Mouse (Mus musculus) embryonic facial prominence, embryonic 13.5 days (tissue): ENCODE measurements around the gene Ptprr. TPM values are rescaled to one million over a fixed set of nuclear protein-coding genes. Genes with fewer than 3 reads are reported as not detected.

Source experiments
- ATAC-seq: fragments of 200-750 bp; cut with Nextera tagmentation; 2 replicates; pipeline ENCODE4 v1.8.0; 2017; ENCODE audit warnings: low read depth; ENCODE audit not compliant: insufficient number of reproducible peaks, insufficient read depth, low FRiP score, low TSS enrichment
- H3K27ac ChIP-seq: fragments of 300-500 bp; sonication (generic); 2 replicates; pipeline ENCODE4 v1.5.1; 2015; ENCODE audit warnings: moderate library complexity, mild to moderate bottlenecking, inconsistent platforms
- H3K27me3 ChIP-seq: fragments of 300-500 bp; sonication (generic); 2 replicates; pipeline ENCODE4 v1.6.1; 2015; ENCODE audit warnings: mild to moderate bottlenecking, inconsistent platforms
- H3K36me3 ChIP-seq: fragments of 300-500 bp; sonication (generic); 2 replicates; pipeline ENCODE4 v1.6.1; 2015; ENCODE audit warnings: mild to moderate bottlenecking, inconsistent platforms
- H3K4me1 ChIP-seq: fragments of 300-500 bp; sonication (generic); 2 replicates; pipeline ENCODE4 v1.6.1; 2015; ENCODE audit warnings: inconsistent platforms
- H3K4me2 ChIP-seq: fragments of 300-500 bp; sonication (generic); 2 replicates; pipeline ENCODE4 v1.6.1; 2015; ENCODE audit warnings: moderate library complexity, mild to moderate bottlenecking, inconsistent platforms
- H3K4me3 ChIP-seq: fragments of 300-500 bp; sonication (generic); 2 replicates; pipeline ENCODE4 v1.5.1; 2015; ENCODE audit warnings: mild to moderate bottlenecking, inconsistent platforms
- H3K9ac ChIP-seq: fragments of 300-500 bp; sonication (generic); 2 replicates; pipeline ENCODE4 v1.6.1; 2015; ENCODE audit warnings: mild to moderate bottlenecking, inconsistent platforms
- H3K9me3 ChIP-seq: fragments of 300-500 bp; sonication (generic); 2 replicates; pipeline ENCODE4 v1.6.1; 2016; ENCODE audit warnings: inconsistent platforms
- WGBS: fragments of 180-500 bp; shearing (Covaris S2); methylation state at CpG from one replicate; pipeline ENCODE4 v1.1.7; 2015; ENCODE audit warnings: mixed read lengths; 5-methylcytosine and 5-hydroxymethylcytosine counted together
- polyA plus RNA-seq: library from polyadenylated mRNA; unstranded; fragments of >200 nt; fragmentation: Nextera tagmentation; extraction: Ambion mirVana; gene quantifications from 2 replicates; pipeline ENCODE4 v1.2.1, GENCODE M21; 2015

The Ptprr gene
- polyA plus RNA-seq, 1 experiment from 2014 or later, result 2.1 TPM

DNA sequence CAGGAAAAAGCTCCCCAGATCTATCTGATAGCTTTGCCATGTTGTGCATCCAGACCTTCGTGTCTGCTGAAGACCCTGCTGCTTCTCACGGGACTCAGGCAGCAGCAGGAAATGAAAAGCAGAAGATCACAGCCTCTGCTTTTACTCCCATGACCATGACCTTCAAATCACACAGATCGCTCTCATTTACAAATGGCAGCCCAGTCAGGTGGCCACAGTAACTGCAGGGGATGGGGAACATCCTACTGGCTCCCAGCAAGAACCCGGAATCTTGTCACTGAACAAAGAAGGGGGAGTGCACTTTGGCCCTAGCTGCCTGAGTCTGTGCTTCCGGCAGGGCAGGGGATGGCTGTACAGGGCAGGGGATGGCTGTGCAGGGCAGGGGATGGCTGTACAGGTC lies 217.3 kb downstream of the Ptprr start:
- Histone ChIP-seq H3K9ac (no peak overlapping the region), H3K36me3 (no peaks in the 10 kb centered on the region), H3K27ac (no peak overlapping the region), H3K9me3 (no peaks in the 10 kb centered on the region), H3K4me1 (no peaks in the 10 kb centered on the region), H3K4me2 (no peak overlapping the region), H3K27me3 (no peaks in the 10 kb centered on the region), H3K4me3 (no peak overlapping the region)
- WGBS, result 58% methylated on average over 5 of the region's 5 CpGs
- ATAC-seq, result no peak

DNA sequence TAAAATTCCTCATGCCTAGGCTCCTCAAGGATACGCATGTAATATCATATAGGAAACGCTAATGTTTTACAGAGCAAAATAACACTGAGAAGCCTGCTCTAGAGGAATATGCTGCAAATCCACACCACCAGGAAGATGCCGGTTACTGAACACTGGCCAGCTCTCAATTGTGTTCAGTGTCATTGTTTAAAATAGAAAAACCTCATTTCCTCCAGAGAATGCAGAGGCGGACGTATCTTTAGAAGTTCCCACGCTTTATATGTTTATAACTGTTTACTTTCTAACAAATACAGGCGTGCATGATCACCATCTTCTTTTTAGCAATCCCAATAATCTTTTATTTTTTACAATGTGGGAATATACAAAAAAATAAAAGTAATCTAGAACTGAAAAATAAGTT lies 224.2 kb downstream of the Ptprr start:
- H3K27ac ChIP-seq, result no peak overlapping the region
- no peak overlapping the region for H3K4me2 ChIP-seq
- ATAC-seq, result no peak
- no peak overlapping the region for H3K9ac ChIP-seq
- 69% methylated on average over 7 of the region's 7 CpGs for WGBS
- H3K4me3 ChIP-seq, result no peak overlapping the region
- no peaks in the 10 kb centered on the region for H3K9me3 ChIP-seq
- no peaks in the 10 kb centered on the region for H3K27me3 ChIP-seq
- H3K4me1 ChIP-seq, result no peaks in the 10 kb centered on the region
- H3K36me3 ChIP-seq, result no peaks in the 10 kb centered on the region

DNA sequence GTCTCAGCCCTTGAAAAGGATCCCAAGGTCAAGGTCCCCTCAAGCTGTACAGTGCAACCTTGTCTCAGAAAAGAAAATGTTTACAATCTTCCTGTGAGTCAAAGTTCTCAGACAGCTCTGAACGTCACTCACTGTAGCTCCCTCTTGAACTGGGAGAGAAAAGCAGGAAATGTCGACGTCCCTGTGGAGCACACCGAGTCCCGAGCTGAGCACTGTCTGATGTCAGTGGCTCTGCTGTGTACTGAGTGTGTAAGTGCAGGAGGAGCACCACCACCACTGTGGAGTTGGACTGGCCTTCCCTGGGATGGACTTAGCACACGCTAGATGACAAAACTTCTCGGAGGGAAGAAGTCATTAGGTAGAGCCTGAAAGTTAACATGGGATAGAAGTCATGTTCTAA lies 225.4 kb downstream of the Ptprr start:
- Histone ChIP-seq H3K4me2 (no peak overlapping the region), H3K36me3 (no peaks in the 10 kb centered on the region), H3K4me3 (no peak overlapping the region), H3K4me1 (no peaks in the 10 kb centered on the region), H3K27me3 (no peaks in the 10 kb centered on the region), H3K27ac (no peak overlapping the region), H3K9me3 (no peaks in the 10 kb centered on the region), H3K9ac (no peak overlapping the region)
- WGBS, result 51% methylated on average over 7 of the region's 7 CpGs
- ATAC-seq, result no peak

DNA sequence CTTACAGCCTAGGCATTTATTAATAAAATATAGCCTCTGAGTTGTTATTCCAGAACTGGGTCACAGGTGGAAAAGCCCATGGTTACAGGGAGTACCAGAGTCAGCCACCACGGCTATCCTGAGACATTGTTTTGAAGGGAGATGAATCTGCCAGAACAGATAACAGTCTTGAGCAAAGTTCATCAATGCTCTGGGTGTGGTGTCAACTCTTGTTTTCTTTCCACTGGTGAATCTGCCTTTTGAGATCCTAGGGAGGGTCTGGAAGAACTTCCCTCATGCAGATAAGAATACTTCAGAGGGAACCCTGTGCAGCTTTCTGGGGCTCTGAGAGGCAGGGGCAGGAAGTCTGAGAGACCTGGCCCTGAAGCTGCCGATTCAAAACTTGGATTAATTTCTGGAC lies 227.6 kb downstream of the Ptprr start:
- H3K9ac ChIP-seq, result no peak overlapping the region
- no peaks in the 10 kb centered on the region for H3K9me3 ChIP-seq
- H3K4me1 ChIP-seq, result no peaks in the 10 kb centered on the region
- H3K27ac ChIP-seq, result no peak overlapping the region
- H3K4me2 ChIP-seq, result no peak overlapping the region
- no peaks in the 10 kb centered on the region for H3K36me3 ChIP-seq
- 79% methylated on average over 2 of the region's 2 CpGs for WGBS
- H3K4me3 ChIP-seq, result no peak overlapping the region
- no peak for ATAC-seq
- no peaks in the 10 kb centered on the region for H3K27me3 ChIP-seq

DNA sequence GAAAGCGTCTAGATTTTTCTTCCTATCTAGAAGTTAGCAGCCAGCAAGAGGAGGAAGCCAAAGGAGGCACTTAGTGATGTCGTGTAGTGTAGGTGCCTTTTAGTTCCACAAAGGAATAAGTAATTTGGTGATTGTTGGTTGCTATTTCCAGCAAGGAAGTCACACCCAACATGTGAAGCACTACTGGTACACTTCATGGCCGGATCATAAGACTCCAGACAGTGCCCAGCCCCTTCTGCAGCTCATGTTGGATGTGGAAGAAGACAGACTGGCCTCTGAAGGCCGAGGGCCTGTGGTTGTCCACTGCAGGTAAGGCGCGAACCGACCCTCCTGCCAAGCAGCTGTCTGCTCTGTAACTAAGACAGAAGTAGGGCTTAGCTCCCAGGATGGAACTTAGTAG lies 234.7 kb downstream of the Ptprr start:
- 86% methylated on average over 7 of the region's 7 CpGs for WGBS
- ATAC-seq, result no peak
- Histone ChIP-seq H3K9me3 (no peaks in the 10 kb centered on the region), H3K4me3 (no peak overlapping the region), H3K36me3 (no peaks in the 10 kb centered on the region), H3K4me1 (no peaks in the 10 kb centered on the region), H3K4me2 (no peak overlapping the region), H3K27me3 (no peaks in the 10 kb centered on the region), H3K9ac (no peak overlapping the region), H3K27ac (no peak overlapping the region)

DNA sequence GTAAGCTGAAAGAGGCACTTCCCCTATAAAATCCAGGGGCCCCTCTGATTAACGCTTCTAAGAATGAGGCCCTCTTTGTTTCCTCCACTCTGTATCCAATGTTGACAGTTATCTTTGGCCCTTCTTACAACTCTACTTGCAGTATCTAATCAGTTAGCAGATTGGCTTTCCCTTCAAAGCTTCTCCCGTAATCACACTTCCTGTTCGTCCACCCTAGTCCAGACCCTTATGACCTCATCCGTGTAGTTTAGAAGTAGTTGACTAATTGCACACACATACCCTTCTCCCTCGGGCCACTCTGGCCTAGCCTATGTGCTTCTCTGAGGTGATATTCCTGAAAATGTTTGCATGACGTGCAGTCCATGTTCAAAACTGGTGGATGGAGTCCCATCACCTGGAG lies 236.0 kb downstream of the Ptprr start:
- no peak for ATAC-seq
- Histone ChIP-seq H3K4me3 (no peak overlapping the region), H3K27me3 (no peaks in the 10 kb centered on the region)

DNA sequence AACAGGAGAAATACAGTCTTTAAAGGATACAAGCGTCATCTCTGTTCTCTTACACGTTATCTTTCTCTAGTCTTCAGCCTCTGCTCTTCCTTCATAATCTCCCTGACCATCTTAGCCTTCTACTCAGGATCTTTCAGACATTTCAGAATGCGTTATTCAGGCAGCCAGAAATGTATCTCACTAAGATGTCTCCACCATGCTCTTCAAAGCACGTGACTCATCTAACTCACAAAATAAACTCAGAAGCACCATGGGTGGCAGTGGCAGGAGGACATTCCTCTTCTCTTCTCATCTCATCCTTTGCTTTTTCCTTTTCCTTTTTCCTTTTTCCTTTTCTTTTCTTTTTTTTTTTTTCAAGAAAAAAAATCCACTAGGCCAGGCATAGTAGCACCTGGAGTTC lies 241.3 kb downstream of the Ptprr start:
- Histone ChIP-seq H3K4me3 (no peak overlapping the region), H3K9me3 (no peaks in the 10 kb centered on the region), H3K4me1 (peaks cover 8% of the 10 kb centered on the region), H3K4me2 (no peak overlapping the region), H3K9ac (no peak overlapping the region), H3K27ac (no peak overlapping the region), H3K36me3 (no peaks in the 10 kb centered on the region), H3K27me3 (no peaks in the 10 kb centered on the region)
- 80% methylated on average over 4 of the region's 4 CpGs for WGBS
- no peak for ATAC-seq

More for the DNA sequence above, 236.0 kb downstream of the Ptprr start:
- Histone ChIP-seq H3K9ac (no peak overlapping the region), H3K9me3 (no peaks in the 10 kb centered on the region), H3K27ac (no peak overlapping the region), H3K4me2 (no peak overlapping the region), H3K4me1 (no peaks in the 10 kb centered on the region), H3K36me3 (no peaks in the 10 kb centered on the region)
- 59% methylated on average over 6 of the region's 6 CpGs for WGBS

DNA sequence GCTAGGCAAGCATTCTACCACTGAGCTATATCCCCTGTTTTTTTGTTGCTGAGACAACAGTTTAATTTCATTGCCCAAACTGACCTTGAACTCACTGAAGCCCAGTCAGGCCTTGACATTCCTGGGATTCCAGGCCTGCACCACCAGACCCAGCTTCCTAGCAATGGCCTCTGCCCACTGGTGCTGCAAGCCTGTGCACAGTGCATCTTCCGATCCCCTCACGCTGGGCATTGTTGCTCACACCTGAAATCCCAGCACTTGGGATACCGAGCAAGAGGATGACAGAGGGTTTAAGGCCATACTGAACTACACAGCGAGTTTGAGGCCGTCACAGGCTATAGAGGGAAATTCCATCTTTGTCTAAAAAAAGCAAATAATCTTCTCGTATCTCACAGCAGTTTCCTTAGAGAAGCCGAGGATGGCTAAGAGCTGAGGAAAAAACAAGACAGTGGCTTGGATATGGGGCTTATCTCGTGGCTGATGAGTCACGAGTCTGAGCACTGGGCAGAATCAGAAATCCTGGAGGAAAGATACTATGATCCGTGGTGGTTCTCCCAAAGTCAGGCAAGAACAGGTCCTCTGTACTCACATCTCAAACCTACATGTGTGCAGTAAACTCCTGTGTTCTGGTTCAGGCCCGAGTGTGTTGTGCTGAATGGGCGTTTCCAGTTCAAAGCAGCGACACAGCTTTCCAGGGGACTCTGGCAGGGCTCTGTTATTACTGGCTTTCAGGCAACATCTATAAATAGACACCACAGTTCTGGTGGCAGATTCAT lies 242.8 kb downstream of the Ptprr start:
- Histone ChIP-seq H3K27me3 (no peaks in the 10 kb centered on the region), H3K4me1 (peaks cover 8% of the 10 kb centered on the region), H3K4me3 (no peak overlapping the region), H3K36me3 (no peaks in the 10 kb centered on the region), H3K9me3 (no peaks in the 10 kb centered on the region), H3K27ac (no peak overlapping the region), H3K9ac (no peak overlapping the region), H3K4me2 (no peak overlapping the region)
- WGBS, result 69% methylated on average over 13 of the region's 13 CpGs
- ATAC-seq, result 0 out of 2 replicates have a peak, but pooled peaks have one; percentile 48

DNA sequence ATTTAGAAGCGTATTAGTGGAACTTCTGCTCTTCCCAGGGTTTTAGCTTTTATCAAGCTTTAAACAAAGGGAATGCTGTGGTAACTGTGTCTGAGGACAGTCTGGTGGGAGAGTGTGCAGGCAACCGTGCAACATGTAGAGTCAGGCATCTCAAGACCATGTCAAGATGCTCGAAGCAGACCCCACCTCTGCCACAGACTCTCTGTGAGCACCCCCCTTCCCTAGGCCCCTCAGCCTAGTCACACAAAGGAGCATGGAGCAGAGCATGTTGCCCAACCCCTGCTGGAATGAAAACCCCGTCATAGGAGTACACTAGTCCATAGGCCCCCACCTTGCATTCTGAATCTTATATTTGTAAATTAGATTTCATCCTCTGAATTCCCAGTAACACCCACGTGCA lies 243.5 kb downstream of the Ptprr start:
- WGBS, result 60% methylated on average over 5 of the region's 5 CpGs
- Histone ChIP-seq H3K4me1 (peaks cover 8% of the 10 kb centered on the region), H3K4me3 (no peak overlapping the region), H3K4me2 (no peak overlapping the region), H3K9me3 (no peaks in the 10 kb centered on the region), H3K36me3 (no peaks in the 10 kb centered on the region), H3K9ac (no peak overlapping the region), H3K27me3 (no peaks in the 10 kb centered on the region), H3K27ac (peak overlapping the region; percentile 48)
- no peak for ATAC-seq

DNA sequence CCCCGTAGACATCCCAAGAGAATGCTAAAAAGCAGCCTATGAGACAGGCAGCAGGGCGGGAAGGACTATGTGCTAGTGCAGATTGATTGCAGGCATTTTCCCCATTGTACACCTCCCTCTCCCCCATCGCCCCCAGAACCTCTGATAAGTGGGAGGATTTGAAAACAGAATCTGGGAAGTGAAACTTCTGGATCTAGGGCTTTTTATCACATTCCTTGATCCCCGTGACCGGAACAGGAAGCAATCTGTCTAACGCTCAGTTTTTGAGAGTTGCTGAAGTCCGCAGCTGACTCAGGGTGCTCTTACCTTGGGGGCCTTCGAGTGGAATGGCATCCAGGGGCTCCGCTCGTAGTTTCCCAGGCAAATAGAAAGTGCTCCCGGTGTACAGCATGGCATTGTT lies 246.5 kb downstream of the Ptprr start:
- H3K27me3 ChIP-seq, result no peaks in the 10 kb centered on the region
- no peak overlapping the region for H3K27ac ChIP-seq
- H3K9me3 ChIP-seq, result no peaks in the 10 kb centered on the region
- H3K9ac ChIP-seq, result no peak overlapping the region
- no peak overlapping the region for H3K4me2 ChIP-seq
- 74% methylated on average over 11 of the region's 11 CpGs for WGBS
- H3K4me1 ChIP-seq, result peaks cover 8% of the 10 kb centered on the region
- no peaks in the 10 kb centered on the region for H3K36me3 ChIP-seq
- no peak overlapping the region for H3K4me3 ChIP-seq
- no peak for ATAC-seq

DNA sequence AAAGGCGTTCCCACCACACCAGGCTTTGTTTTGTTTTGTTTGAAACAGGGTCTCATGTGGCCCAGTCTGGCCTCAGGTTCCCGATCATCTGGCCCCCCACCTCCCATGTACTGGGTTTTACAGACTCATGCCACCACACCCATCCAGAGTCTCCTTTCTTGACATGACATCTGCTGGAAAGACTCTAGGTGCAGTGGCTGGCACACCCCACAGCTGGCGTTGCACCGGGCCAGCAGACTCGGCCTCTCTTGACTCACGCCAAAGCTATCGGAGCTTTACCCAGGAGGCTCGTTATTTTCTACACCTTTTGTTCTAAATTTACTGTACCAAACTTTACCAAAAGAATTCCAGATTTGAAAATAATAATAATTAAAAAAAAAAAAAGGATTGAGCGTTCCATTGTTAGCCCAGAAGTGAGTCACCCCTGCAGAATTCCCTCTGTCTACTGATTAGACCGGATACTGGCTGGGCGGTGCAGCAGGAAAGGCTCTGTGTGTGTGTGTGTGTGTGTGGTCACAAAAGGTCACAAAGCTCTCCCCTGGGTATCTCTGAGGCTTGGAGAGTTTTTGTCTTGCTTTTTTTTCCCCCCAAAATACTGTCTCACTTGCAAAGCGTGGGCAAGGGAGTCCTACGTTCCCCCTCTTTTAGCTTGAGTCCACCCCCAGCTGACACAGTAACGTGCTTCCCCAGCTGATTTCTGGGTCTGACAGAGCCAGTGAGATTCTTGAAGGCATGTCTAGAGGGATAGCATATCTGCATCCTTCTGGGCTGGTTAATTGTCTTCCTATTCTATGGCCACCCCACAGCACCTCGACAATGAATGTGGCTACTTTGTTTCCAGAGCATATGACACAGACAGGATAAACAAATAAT lies 248.8 kb downstream of the Ptprr start:
- 76% methylated on average over 15 of the region's 15 CpGs for WGBS
- Histone ChIP-seq H3K9ac (no peak overlapping the region), H3K27ac (no peak overlapping the region), H3K27me3 (no peaks in the 10 kb centered on the region), H3K36me3 (no peaks in the 10 kb centered on the region), H3K4me3 (no peak overlapping the region), H3K9me3 (no peaks in the 10 kb centered on the region), H3K4me1 (peaks cover 1% of the 10 kb centered on the region), H3K4me2 (no peak overlapping the region)
- ATAC-seq, result no peak

DNA sequence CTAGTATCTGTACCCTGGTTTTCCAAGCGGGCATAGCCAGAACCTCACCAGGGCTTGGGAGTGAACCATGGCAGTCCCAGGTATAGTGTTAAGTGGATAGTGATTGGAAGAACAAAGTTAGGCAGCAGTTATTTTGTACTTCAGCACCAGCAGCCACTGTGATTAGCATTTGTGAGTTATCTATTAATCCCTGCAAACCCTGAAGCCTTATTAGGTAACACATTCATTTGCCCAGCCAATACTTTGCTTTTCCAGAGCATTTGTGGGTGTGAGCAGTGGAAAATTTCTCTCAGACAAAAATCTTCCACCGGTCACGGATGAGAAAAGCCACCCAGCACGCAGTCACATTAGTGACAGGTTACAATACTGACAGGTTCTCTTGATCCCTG lies 249.4 kb downstream of the Ptprr start:
- no peak overlapping the region for H3K4me2 ChIP-seq
- H3K36me3 ChIP-seq, result no peaks in the 10 kb centered on the region
- no peaks in the 10 kb centered on the region for H3K27me3 ChIP-seq
- WGBS, result 74% methylated on average over 4 of the region's 4 CpGs
- no peaks in the 10 kb centered on the region for H3K4me1 ChIP-seq
- no peak overlapping the region for H3K27ac ChIP-seq
- no peak for ATAC-seq
- H3K4me3 ChIP-seq, result no peak overlapping the region
- H3K9ac ChIP-seq, result no peak overlapping the region
- H3K9me3 ChIP-seq, result no peaks in the 10 kb centered on the region
